Mouse (Mus musculus) T-helper 2 cell (primary cell): ENCODE results near the gene Lamb1.

Experiments used
- in situ Hi-C: fragments of 300-600 bp; cut with MboI, MseI; formaldehyde crosslinking; loops from one replicate; pipeline ENCODE4 v1.15.1; 2025; ENCODE audit warnings: high pct_unique_total_duplicates

The Lamb1 gene

GRCm38 (mm10) chr12:31252259-31252658, 12.8 kb upstream of the Lamb1 start:
- in situ Hi-C loops, result no loop called here

DNA sequence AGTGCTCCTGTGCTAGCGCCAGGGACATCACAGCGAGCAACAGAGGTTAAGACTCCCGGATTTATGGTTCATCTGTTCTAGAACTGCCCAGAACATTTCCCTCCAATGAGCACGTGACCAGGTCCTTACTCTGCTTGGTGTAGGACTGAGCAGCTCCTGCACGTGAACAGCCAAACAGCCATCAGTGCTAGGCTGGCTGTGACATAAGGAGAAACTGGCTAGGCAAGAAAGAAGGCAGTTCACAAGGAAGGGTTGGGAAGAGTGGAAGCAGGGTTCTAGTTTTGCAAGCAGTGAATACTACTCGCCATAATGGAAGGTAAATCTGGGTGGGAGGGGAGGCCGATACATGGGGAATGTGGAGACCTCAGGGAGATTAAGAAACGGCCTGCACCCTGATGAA, 10.1 kb upstream of the Lamb1 start:
- in situ Hi-C loops, result no loop called here

- in situ Hi-C loops, result no loop called here
Observed at GRCm38 (mm10) chr12:31256121-31256903, 8.7 kb upstream of the Lamb1 start.

GRCm38 (mm10) chr12:31261882-31262281, 3.2 kb upstream of the Lamb1 start:
- in situ Hi-C loops, result no loop called here

- in situ Hi-C loops, result no loop called here
Observed at GRCm38 (mm10) chr12:31263921-31264320, 1.1 kb upstream of the Lamb1 start.

GRCm38 (mm10) chr12:31265722-31266431, 843 bp downstream of the Lamb1 start:
- in situ Hi-C loops, result no loop called here

DNA sequence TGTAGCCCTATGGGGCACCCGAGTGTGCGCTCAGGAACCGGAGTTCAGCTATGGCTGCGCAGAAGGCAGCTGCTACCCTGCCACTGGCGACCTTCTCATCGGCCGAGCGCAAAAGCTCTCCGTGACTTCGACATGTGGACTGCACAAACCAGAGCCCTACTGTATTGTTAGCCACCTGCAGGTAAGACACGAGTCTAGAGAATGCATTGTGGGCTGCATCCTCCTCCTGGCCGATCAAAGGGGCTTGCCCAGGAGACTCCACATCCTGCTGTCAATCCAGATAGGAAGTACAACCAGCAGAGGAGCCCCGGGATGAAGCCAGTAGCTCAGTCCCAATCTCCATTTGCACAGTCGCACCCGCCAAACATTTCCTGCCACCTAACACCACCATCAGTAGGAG, 1.7 kb downstream of the Lamb1 start:
- in situ Hi-C loops, result no loop called here

DNA sequence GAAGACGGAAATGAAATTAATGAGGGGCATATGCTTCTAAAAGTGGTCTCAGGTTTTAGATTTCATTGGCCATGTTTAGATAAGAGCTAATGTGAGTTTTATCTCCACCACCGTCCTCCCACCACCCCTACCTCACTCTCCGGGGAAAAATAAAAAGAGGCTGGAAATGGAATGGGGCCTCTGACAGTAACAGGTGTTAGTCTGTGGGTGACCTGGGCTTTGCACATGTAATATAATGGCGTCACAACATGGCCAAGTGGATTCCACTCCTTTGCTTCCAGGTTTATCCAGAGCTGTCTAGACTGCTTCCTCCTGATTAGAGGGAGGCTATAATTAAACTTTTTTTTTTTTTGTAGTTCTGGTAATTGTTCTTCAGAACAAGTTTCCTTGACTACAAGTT, 2.3 kb downstream of the Lamb1 start:
- in situ Hi-C loops, result no loop called here

DNA sequence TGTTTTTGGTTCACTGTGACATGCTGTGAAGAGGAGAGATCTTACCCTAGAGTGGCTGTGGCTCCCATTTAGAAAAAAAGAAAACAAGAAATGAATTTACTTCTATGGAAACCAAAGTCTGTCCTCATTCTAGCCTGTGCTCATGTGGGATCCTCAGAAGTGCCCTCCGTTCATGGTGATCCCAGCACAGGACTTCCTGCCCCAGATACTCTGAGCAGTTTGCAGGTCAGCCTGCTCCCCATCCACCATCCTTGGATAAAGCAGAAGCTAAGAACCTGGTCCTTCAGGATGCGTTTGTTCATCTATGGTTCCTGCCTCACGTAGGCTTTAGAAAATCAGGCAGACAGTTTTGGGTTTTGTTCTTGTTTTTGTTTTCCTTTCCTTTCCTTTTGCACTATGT, 3.3 kb downstream of the Lamb1 start:
- in situ Hi-C loops, result no loop called here

GRCm38 (mm10) chr12:31269020-31269597, 4.1 kb downstream of the Lamb1 start:
- in situ Hi-C loops, result no loop called here

DNA sequence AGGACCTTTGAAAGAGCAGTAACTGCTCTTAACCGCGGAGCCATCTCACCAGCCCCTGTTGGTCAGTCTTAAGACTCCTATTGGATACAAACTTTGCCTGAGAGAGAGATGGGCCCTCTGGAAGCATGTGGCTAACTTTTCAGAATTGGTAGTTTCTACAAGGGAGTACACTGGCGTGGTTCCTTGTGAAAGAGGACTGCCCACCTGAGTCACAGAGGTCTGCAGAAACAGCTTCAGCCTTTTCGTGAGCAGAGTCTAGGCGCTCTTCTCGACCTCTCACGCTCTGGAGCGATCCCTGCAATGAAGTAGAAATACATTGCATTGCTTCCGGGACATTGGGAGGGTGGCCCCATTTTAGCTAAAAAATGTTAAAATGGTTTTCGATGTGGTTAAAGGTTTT, 5.3 kb downstream of the Lamb1 start:
- in situ Hi-C loops, result no loop called here

DNA sequence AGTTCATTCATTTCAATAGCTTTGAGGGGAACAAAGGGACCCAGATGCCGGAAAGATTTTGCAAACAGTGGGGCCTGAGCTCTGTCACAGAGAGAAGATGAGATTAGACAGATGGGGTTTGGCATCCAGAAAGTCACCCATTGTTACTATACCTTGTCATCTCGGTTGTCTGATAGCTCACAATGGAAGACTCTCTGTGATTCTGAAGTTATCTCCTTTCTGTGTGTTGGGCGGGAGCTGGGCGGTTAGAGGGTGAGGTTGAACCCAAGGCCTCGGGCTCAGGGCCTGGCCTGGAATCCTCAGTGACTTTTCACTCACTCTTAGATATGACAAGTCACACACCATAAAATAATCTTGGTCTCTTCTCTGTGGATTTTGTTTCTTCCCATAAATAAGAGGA, 5.7 kb downstream of the Lamb1 start:
- in situ Hi-C loops, result no loop called here

- in situ Hi-C loops, result no loop called here
Observed at GRCm38 (mm10) chr12:31271361-31272011, 6.5 kb downstream of the Lamb1 start.

DNA sequence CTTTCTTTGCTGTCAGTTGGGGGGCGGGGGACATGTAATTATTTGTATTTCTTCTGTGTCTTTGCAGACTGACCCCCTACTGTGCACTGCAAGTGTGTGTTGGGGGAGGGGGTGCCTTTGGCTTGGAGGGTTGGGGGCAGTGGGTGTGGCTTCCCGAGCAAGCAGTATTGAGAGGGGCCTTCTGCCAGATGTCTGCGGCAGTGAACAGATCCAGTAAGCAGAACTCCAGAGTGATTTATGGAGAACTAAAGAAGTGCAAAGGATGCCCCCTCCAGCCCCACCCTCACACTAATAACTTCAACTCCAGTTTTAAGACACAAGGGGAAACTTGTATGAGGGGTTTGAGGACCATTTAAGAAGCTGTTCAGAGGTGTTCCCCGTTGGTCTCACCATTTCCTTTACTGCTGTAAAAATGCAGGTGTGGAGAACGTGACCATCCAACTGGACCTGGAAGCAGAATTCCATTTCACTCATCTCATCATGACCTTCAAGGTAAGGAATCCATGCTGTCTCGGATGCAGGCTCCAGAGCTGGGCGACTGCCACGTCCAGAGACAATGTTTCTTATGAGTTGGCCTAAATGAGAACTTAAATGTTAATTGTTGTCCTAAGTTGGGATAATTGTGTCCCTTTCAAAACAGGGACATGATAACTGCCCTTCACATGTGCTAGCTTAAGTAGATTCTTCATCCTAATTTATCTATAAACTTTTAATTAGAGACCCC, 7.1 kb downstream of the Lamb1 start:
- in situ Hi-C loops, result no loop called here

DNA sequence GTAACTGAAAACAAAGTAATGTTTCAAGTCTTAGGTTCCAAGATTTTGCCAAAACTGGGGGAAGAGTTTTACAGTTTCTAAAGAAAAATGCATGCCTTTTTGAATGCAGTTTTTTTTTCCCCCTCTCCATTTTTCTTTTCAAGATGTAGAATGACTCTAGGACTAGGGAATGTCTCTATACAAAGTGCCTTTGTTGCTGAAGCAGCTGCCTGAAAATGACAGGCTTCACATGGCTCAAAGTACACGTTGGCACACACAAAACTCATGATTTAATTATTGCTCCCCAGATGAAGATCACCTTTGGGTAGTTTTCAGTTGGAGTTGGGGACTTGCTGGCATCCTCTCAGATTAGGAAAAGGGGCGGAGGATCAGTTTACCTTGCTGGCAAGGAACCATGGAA, 7.8 kb downstream of the Lamb1 start:
- in situ Hi-C loops, result no loop called here

DNA sequence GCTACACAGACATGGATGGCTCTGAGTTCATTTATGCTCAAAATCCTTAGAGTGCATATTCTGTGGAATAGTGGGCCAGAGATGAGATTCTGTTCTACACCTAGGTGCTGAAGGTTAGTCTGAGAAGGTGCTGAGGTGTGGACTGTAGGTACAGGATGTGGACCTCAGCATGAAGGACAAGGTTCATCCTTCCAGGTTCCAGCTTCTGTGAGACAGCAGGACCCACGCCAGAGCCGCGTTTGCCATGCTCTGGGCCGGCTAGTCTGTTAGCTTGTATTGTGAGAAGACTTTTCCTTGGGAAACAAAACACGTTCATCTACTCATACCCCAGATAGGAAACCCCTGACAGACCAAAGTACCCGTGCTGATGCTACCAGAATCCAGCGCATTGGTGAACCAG, 8.6 kb downstream of the Lamb1 start:
- in situ Hi-C loops, result no loop called here

GRCm38 (mm10) chr12:31275411-31275810, 10.4 kb downstream of the Lamb1 start:
- in situ Hi-C loops, result no loop called here

DNA sequence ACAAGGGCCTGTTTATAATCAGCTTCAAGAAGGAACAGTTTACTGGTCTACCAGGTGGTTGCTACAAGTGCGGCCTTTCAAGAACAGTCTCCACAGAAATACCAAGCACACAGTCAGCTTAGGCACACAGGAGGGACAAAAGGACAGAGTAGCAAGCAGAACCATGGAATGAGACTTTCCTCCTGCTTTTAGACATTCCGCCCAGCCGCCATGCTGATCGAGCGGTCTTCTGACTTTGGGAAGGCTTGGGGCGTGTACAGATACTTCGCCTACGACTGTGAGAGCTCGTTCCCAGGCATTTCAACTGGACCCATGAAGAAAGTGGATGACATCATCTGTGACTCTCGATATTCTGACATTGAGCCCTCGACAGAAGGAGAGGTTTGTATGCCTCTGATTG, 13.2 kb downstream of the Lamb1 start:
- in situ Hi-C loops, result no loop called here

DNA sequence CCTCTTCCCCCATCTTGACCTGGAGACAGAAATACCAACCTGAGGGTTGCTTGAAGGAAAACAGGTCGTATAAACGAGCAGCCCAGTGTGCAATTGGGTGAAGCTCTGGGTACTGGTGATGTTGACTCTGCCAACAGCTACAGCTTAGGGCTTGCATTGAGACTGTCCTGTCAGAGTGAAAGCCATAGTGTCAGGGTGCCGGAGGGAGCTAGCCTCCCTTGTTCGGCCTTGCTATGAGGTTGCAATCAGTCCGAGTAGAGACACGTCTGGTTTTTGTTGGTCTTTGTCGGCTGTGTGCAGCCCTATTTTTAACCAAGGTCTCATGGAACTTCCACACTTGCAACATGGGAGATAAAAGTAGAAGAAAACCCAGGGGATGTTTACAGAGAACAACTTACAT, 15.3 kb downstream of the Lamb1 start:
- in situ Hi-C loops, result no loop called here

DNA sequence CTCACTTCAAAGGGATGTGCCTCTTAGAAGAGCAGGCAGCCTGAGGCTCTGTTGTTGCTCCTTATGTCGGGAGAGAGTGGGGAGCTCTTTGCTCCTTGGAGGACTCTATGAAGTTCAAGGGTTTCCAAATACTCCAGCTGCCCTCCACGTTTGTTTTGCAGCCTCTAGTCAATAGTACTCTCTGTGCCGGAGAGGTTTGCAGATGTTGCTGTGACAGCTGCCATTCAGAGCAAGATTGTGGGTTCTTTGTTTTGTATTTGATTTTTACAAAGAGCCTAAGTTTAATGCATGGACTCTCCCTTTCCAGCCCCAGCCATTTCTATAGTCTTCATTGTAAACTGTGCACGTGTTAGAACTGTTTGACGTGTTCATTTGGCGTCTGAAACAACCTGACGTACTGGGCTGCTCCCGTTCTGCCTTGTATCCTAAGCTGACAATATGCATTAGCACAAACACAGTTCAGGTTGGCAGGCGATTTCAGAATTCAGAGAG, 16.1 kb downstream of the Lamb1 start:
- in situ Hi-C loops, result no loop called here

DNA sequence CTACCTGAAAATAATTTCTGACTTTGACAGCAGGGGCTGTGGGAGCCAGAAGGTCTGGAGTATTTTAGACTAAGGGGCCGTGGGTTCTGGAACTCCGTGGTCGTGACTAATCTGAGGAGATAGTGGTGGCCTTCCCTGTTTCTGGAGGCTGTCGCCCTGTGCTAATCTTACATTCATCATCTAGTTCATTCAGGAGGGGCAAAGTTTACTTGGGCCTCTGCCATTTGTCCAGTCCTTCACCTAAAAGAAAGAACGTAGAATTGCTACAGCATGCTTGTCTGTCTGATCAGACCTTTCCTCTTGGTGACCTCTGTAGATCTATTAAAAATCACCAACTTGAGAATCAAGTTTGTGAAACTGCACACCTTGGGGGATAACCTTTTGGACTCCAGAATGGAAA, 17.2 kb downstream of the Lamb1 start:
- in situ Hi-C loops, result no loop called here

DNA sequence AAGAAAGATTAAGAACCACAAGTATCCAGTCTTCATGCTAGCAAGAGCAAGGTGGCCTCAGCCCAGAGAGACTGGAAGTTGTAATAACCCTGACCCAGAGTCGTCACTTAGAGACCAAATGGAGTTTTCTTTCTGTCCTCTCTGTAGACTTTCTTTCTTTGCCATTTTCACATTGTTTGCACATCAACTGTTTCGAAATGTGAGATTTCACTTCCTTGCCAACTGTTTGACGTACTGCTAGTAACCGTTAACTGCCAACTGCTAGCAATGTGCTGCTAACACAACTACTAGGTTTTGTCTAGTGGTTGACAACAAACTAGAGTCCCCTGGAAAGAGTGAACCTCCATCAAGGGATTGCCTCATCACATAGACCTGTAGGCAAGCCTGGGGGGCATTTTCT, 18.1 kb downstream of the Lamb1 start:
- in situ Hi-C loops, result no loop called here
